Mouse (Mus musculus) monocyte, adult 5-6 weeks (primary cell): Measurements from ENCODE around the gene Bcl2l10. TPM values are rescaled to one million over a fixed set of nuclear protein-coding genes. Genes with fewer than 3 reads are reported as not detected.

Source experiments
- ATAC-seq: fragments of 153-309, 156-312 bp; replicated peaks from 2 replicates; pipeline ENCODE4 v1.8.0; 2017; ENCODE audit warnings: mild to moderate bottlenecking; ENCODE audit not compliant: low TSS enrichment, insufficient number of reproducible peaks, severe bottlenecking, poor library complexity, low FRiP score
- total RNA-seq: library from RNA; stranded (forward); fragments of 200-1000, 200-491, 200-594 nt; gene quantifications from 3 replicates; pipeline ENCODE4 v1.2.3, GENCODE M21; 2017

The Bcl2l10 gene
- not detected in 3 replicates for total RNA-seq

- no peak for ATAC-seq
Measured at GRCm38 (mm10) chr9:75347458-75347857, at the start of gene Bcl2l10. TSS of gene Bcl2l10 (plus strand) at chr9:75347758.

- ATAC-seq: no peak
Measured at GRCm38 (mm10) chr9:75299342-75299741, 48.2 kb upstream of the Bcl2l10 start.

DNA sequence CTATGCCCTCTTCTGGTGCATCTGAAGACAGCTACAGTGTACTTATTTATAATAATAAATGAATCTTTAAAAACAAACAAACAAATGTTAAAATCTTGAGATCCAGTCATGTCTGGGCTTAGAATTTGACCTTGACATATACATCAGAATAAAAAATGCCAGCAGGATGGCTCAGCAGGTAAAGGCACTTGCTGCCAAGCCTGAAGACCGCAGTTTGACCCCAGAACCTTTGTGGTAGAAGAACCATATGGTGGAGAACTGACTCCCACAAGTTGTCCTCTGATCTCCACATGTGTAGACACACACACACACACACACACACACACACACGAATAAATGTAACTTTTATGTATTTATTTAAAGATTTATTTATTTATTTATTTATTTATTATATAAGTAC is 44.5 kb upstream of the Bcl2l10 start:
- no peak for ATAC-seq

- ATAC-seq: no peak
Measured at GRCm38 (mm10) chr9:75303701-75304261, 43.8 kb upstream of the Bcl2l10 start.

DNA sequence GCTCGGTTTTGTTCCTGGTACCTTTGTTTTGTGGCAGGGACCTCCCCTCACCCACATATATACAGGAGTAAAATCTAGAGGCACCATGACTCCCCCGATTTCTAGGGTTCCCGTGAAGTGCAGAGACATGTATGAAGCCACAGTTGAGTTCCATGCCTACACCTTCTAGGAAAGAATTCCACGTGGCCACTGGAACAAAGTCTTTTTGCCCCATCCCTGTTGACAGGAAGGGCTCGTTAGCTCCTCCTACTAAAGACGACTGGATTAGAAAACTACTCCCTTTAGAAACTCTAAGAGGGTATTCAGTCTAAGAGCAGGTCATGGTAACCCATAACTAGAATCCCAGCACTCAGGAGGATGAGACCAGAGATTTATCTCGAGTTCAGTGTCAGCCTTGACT is 43.3 kb upstream of the Bcl2l10 start:
- no peak for ATAC-seq

DNA sequence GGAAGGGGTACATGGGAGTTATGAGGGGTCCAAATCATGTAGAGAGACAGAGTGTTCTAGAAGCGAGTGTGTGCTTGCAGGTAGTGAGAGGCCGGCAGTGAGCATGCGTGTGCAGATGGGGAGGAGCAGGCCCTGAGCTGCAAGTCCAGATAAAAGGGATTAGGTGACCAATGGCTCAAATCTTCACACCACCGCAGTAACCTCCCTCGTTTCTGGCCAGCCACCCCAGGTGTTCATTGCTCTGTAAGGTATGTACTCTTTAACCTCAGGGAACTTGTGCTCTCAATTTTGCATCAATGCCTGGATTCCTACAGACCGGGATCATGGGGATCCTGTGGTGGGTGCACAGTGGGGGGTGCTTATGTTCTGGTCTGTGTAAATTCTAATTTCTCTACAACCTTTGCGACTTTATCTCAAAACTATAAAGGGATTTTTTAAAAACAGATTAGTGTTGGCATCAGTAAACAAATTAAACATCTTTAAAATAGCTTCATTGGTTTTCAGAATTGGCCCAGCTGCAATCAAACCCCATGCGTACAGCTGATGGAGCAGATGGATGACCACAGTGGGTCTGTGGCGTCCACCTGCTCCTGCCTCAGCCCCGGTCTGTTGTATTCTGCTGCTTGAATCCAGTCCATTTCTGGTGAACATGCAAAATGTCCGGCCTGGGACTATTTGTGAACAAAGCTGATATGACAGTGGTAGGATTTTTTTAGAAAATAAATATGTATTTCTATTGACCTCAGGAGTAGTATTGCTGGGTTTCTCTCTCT is 41.2 kb upstream of the Bcl2l10 start, which contains the start of gene Gnb5:
TSS of gene Gnb5 (plus strand) at position 163 of the 773 bp plus-strand sequence.
- no peak for ATAC-seq

DNA sequence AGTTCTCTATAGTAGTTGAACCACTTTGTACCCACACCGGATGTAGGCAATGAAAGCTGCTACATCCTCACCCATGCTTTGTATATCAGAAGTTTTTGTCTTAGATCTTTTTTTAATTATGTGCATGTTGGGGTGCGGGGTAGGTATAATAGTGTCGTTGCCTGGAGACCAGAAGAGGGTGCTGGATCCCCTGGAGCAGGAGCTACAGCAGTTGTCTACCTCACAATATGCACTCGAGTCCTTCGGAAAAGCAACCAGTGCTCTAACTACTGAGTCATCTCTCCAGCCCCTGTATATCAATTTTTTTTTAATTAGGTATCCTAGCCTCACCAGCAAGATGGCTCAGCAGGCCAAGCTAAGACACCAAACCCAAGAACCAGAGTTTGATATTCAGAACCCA is 40.5 kb upstream of the Bcl2l10 start:
- ATAC-seq: no peak

GRCm38 (mm10) chr9:75308621-75309020 is 38.9 kb upstream of the Bcl2l10 start:
- ATAC-seq: no peak

GRCm38 (mm10) chr9:75312008-75312407 is 35.5 kb upstream of the Bcl2l10 start:
- ATAC-seq: 0 out of 2 replicates have a peak, but pooled peaks have one; percentile 46

DNA sequence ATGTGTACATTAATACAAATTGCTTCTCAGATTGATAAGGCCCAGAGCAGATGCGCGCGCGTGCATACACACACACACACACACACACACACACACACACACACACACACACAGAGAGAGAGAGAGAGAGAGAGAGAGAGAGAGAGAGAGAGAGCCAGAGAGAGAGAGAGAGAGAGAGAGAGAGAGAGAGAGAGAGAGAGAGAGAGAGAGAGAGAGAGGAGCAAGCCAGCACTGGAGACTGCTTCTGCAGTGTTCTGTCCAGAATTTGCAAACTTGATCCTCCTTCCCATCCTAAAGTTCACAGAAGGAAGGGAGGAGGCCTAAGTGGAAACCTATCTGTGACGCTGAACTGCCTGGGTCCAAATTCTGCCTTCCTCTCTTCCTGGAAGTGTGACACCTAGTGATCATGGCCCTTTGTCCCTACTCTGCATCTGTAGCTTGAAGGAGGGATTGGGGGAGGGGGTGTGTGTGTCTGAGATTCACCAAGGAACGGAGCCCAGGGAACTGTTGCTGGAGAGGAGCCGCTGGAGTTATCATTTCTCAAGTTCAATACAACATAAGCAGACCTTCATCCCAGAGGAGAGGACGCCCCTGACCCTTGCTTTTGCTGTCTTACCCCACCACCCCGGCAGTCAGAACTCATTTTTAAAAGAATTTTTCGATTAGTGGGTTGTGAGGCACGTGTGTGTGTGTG is 34.3 kb upstream of the Bcl2l10 start:
- ATAC-seq: no peak

- ATAC-seq: peak; percentile 48; the same call in 1 of the 2 replicates
Measured at GRCm38 (mm10) chr9:75313832-75314516, 33.6 kb upstream of the Bcl2l10 start.

GRCm38 (mm10) chr9:75314517-75315105 is 32.9 kb upstream of the Bcl2l10 start:
- no peak for ATAC-seq

DNA sequence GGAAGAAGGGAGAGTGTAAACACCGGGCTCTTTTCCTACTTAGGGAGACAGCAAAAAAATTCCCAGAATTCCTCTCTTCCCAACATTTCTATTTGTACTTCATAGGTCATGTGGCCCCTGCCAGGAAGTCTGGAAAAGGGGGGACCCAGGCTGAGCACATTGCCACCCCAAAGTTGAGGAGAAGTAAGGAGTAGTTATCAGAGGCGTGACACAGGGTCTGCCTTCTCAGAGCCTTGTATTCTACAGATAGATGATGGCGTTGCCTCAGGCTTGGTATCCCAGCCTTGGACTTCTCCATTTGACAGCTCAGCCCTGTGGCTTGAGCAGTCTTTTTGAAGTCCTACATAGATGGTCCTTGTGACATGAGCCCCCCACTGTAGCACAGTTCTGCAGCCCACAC is 32.3 kb upstream of the Bcl2l10 start:
- ATAC-seq: no peak

- ATAC-seq: no peak
Measured at GRCm38 (mm10) chr9:75316771-75317170, 30.8 kb upstream of the Bcl2l10 start.

- no peak for ATAC-seq
Measured at GRCm38 (mm10) chr9:75318196-75318595, 29.4 kb upstream of the Bcl2l10 start.

DNA sequence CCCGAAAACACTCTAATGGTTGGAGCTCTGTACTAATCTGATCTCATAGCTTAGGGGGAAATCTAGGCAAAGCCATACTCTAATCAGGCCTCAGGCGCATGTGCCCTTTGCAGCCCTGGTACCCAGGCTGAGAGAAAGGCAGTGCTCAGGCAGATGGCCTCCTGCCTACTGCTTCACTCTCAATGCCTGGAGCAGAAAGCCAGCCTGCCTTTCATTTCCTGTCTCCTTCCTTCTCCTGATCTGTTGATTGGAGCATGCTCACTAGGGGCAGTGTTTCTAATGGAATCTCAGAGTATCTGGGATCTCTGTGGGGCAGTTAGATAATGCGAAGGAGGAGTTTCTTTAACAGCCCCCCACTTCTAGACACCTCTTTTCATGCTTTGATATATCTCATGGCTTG is 28.2 kb upstream of the Bcl2l10 start:
- no peak for ATAC-seq

- no peak for ATAC-seq
Measured at GRCm38 (mm10) chr9:75322099-75322885, 25.3 kb upstream of the Bcl2l10 start.

DNA sequence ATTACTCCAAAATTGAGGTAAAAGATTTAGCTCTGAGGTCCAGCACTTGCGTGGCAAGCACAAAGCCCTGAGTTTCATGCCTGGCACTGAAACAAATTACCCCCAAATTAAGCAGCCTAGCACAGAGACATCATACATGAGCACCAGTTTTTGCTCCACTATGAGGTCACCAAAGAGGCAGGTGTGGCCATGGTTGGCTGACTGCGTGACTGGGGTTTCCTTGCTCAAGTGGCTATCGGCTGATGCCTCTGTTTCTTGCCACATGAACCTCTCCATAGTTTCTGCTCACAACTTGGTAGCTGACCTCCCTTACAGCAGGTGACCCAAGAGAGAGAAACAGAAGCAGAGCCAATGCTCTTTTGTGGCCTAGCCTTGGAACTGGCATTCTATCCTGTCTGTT is 19.5 kb upstream of the Bcl2l10 start:
- no peak for ATAC-seq
